Mouse (Mus musculus): Measurements from ENCODE around the gene Chd2.
A peak's percentile ranks its signal among the peaks of the same experiment; 100 is the strongest.

Gene Chd2

DNA sequence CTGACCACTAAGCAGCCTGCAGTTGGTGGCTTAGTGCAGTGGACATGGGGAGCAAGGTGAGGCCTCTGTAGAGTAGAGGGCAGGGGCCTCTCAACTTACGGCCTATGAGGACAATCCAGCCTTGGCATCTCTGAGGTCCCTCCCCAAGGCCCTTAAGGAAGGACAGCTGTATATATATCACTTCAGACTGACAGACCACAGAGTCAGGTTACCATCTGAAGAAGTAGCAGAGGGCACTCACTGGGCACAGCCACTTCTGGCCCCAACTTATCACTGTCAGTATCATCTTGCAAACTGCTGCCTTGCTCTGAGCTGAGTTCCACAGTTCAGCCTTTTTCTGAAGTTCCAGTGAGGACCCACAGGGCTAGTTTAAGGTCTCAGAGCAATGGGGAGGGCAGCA is 139.0 kb downstream of the Chd2 start:
- DNase-seq (ENCODE audit: low read depth), result no peak

DNA sequence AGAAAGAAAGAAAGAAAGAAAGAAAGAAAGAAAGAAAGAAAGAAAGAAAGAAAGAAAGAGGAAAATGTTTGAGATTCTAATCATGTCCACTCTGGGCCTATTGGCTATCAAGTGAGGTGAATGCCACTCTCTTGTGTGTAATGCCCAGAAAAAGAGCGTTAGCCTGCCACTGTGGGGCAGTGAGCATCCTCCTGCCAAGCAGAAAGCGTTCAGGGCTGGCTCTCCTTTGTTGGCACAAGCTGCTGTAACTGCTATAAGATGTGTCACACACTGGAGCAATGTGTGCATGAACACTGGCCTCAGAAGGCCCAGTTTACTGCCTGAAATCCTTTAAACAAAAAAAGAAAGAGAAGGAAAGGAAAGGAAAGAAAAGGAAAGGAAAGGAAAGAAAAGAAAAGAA is 139.5 kb downstream of the Chd2 start:
- no peak for DNase-seq (ENCODE audit: low read depth)

DNA sequence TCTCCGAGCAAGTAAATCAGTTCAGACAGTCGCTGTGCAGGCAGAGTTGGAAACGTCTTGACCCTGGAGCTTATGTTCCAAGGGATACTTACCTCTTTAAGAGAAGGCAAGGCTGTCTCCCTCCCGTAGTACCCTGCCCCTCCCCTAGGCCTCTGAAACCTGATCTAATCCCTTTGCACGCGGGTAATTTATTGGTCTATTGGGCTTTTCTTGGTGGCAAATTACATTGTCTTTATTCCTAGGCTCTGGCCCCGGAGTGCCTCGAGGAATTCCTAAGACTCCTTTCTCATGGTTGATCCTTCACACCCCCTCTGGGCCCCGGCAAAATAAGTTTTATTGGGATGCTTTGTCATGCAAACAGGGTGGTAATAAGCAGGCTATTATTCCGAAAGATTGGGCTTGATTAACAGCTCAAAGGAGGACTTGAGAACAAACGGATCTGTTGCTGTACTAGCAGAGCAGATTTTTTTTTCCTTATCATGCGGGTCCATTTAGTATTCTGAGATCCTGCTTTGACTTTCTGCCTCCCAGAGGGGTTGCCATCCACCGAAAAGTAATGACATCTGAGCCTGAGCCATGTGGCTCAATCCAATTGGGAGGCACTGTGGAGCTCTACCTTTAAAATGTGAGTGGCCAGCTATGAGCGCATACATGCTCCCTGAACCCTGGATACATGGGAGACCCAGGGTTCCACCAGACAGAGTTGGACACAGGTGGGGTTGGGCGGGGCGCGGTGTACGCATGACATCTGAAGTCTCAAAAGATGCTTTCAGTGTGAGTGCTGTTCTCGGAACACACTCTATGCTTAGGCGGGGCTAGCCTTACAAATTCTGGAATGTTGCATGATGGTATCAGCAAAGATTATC is 141.3 kb downstream of the Chd2 start:
- no peak for DNase-seq (ENCODE audit: low read depth)

DNA sequence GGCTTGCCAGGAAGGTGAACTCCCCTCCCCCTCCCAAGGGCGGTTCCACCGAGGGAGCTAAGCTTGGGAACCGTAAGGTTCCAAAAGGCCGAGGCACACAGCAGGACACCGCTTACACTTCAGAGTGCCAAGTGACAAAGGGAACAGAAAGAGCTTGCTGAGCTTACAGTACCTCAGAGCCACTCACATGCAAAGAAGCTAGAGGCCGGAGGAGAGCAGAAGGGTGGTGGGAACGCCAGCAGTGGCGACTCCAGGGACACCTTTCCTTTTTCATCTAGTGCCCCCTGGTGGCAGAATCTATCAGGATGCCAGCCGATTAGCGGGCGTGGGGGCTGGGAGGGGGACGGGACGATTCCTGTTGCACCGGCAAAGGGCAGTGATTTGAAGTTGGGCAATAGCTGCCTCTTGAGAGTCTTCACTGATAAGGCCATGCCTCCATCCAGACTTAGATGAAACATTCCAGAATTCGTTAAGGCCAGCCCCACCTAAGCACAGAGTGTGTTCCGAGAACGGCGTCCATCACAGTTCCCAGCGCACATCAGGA is 142.1 kb downstream of the Chd2 start:
- peak; percentile 43 for DNase-seq (ENCODE audit: low read depth)

DNA sequence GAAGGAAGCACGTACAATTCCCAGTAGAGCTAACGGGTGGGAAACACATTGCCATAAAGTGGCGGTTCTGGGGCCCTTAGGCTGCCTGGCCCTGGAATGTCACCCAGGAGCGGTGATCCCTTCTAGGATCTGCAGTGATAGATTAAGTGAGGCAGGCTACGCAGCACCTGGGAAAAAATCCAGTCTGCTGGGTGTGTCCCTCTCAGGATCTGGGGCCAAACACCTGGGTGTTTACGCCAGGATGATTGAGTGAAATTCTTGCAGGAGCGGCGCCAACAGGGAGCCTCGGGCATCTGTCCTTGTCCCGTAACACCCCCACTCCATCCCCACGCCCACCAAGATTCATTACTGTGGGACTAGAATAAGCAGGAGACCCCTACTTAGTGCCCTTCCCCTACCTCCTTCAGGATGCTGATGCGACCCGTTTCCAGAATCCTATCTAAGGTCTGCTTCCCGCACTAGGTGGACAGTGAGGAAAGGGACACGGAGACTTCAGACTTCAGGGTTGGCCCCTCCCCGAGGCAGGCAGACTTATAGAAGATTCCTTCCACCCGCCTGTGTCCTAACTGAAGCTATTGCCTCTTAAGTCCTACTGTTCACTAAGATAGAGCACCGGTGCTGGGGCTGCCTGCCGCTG is 142.7 kb downstream of the Chd2 start:
- no peak for DNase-seq (ENCODE audit: low read depth)

DNA sequence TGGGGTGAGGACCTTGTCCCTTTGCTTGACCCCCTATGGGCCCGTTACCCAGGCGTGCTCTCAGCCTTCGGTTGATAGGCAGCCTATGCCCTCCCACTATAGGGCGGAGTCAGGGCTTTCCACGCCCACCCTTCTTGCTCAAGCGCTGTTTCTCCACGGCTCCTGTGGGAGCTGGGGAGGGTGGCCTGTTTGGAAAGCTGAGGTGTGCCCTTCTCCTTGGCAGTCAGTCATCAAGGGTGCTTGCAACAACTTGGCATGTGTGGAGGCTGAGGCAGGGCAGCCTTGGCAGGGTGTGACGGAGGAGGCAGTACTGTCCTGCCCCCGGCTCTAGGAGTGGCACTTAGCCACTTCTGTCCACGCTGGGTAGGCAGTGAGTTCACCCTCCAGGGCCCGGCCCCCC is 143.3 kb downstream of the Chd2 start:
- no peak for DNase-seq (ENCODE audit: low read depth)

DNA sequence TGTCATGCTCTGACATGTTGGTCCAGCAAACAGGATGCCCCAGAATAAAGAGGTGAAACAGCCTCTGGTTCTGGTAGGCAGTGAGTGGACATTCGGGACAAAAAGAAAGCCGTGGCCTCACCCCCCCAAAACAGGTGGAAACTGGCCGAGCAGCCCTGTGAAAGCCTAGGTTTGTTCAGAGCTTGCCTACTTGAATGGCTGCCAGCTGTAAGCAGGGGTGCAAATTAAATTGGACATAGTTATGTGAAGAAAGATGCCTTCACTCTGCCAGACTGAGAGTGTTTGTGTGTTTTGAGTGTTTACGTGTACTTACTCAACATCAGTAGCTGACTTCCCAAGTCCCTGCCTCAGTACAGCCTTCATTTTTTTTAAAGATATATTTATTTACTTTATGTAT is 147.6 kb downstream of the Chd2 start:
- no peak for DNase-seq (ENCODE audit: low read depth)

DNA sequence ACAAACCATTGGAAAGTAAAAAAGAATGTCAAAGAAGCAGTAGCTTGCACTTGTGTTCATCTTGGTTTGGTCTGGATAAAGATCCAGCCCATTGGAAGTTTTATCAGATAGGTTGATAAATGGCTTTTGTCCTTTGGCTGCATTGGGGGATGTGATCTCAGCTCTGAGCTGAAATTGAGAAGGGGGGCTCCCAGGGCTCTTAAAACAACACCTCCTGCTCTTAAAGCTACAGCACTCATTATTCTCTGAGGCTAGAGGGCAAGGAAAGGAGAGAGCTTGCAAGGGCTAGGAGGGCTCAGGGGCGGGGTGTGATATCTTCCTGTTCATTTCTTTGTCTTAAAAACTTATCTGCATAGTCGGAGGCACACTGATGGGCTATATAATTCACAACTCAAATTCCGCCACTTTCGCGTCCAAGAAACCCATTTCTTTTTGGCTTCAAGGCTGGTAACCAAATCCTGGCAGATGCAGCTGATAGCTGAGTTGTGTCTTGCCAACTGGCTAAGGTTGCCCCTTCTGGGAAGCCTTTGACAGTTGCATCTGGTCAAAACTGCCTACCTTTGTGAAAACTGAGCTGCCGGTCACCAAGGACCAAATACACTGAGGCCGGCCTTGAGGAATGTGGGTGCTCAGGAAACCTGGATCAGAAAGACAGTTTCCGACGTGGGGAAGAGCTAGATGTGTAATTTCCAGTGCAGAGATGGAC is 148.2 kb downstream of the Chd2 start:
- no peak for DNase-seq (ENCODE audit: low read depth)

DNA sequence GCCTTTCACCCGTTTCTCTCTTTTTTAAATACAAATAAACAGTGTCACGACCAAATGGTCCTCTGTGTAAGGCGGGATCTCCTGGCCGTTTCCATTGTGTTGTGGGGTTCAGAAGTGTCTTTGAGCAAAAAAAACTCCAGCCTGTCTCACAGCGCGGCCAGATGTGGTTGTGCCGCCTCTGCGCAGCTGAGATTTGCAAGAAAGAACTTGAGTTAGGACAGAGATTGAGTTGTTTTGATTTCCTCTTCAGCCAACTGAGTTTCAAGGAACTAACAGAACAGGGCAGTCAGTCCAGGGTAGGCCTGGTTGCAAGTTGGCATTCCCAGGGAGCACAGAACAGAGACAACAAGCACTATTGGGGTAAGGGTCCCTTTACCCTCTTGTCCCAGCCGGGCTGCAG is 149.3 kb downstream of the Chd2 start:
- no peak for DNase-seq (ENCODE audit: low read depth)

DNA sequence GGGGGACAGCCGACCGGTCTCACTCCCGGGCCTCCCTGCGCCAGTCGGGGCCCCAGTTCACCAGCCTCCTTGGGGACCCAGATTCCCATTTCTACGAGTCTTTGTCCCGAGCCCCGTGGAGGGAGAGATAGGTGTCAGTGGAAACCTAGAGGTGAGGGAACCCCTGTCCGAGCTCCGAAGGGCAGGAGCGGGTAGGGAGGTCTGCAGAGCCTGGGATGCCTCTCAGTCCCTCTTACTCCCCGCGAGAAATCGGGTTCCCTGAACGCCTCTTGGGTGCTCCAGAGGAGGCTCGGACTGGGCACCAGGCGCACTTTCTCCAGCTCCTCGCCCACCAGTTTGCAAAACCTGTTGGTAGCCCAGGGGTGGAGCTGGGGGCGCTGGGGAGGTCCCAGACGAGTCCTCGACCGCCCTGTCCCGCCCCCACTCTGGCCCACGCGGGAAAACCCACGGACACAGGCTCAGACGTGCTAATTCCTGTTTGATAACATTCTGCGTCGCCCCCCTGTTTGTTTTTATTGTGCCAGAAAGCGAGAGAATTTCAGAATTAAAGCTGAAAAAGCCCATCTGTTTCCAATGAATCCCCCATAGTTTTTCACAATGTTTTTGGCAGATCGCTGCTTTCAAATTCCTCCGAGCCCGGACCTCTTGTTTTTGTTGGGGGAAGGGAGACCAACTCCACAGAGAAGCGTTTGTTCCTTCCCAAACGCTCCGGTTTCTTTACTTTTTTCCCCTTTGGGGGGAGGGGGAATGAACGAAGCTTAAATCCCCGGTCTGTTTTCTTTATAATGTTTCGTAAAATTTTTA is 149.9 kb downstream of the Chd2 start:
- no peak for DNase-seq (ENCODE audit: low read depth)

DNA sequence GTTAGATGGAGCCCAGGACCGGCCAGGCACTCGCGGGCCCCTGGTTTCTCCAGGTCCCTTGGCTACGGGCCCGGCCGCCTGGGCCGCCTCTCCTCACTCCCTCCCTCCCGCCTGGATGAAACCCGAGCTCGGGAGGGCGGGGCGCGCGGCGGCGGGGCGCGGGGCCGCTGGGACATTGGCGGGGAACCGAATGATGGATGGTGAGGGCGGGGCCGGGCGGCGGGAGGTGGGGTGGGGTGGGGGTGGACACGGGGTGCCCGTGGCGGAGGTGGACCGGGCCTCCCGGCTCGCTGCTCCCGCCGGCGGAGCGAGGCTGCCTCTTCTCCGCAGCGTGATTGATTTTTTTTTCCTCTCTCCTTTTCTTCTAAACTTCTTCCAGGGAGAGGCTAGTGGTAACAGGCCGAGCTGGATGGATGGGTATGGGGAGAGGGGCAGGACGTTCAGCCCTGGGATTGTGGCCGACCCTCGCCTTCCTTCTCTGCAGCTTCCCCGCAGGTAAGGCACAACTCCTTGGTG is 150.6 kb downstream of the Chd2 start:
- no peak for DNase-seq (ENCODE audit: low read depth)

DNA sequence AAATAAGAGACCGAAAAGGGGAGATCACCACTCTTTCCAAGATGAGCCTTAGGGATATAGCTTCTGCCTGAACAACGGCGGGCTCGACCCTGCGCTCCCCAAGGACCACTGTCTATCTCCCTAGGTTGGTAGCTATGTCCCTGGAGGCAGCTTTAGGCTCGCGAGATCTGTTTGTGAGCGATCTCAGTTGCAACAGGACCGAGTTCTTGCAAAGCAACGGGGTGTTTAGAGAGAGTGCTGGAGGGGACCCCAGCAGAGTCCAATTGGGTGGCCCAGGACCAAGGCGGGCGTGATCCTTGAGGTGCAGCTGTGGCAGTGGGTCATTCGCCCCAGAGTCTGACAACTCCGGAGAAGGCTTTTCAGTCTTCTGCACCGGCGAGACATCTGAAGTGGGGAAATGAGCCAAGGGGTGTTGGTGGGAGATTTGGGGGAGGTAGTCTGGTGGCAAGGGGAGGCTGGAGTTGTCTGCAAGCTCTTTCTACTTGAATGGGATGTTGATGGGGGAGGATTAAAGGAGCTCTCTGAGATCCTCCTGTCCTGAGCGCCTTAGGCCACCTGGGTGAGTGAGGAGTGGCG is 151.1 kb downstream of the Chd2 start:
- no peak for DNase-seq (ENCODE audit: low read depth)

DNA sequence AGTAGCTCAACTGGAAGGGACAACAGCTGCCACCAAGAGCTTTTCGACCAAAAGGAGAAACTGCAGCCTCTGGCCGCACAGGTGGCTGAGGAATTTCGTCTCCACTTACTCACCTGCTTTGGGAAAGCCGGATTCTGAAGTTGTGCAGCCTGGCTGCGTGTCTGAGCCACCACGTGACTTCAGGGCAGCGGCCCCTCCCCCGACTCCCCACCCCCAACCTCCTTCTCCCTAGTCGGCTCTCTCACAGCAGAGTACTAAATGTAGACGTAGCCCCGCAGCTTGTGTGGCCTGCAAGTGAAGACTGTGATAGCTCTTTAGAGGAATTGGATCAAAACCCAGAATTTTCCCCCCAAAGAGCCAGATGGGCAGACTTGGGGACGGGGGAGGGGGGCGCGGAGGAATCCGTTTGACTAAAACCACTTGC is 151.7 kb downstream of the Chd2 start:
- no peak for DNase-seq (ENCODE audit: low read depth)

DNA sequence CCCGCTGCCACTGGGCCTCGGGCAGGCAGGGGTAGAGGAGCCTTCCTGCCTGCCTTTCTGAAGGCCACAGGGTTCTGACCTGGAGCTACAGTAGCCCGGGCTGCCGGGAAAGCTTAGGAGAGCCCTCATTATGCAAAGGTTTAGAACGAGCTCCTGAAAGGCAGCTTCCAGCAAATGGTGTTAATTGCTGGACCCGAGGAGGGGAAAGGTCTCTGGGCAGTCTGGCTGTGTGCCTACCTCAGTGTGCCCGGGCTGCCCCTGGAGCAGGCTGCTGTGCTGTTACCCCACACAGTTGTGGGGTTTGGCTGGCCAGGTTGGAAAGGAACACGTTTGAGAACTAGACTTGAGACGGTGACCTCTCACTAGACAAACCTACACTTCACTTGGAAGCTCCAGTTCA is 152.2 kb downstream of the Chd2 start:
- no peak for DNase-seq (ENCODE audit: low read depth)

DNA sequence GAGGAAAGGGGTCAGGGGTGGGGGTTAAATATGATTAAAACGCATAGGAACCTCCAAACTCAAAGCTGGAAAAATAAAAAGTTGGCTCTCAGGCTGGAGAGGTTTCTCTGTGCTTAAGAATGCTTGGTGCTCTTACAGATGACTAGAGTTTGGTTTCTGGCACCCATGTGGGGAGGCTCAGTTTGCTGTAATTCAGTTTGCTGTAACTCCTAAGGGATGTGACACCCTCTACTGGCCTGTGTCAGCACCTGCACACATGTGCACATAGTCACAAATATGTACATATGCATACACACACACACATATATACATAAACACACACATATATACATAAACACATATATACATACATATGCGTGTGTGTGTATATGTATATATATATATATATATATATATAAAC is 152.8 kb downstream of the Chd2 start:
- DNase-seq (ENCODE audit: low read depth), result no peak

DNA sequence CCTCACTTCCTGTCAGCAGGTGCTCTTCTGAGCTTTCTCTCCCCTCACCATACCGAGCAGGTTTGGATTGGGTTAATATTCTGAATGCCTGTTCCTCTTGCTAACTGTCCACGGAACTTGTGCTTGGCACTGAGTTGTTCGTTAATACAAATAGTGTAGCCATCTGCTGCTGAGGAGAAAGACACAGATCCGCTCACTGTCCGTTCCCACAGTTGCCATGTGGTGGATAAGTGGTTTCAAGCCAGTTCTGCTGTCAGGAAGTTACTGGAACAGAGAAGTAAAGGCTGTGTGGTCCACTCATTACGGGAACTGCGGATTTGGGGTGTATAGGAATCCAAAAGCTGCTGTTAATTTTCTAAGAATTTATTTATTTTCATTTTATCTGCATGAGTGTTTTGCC is 158.8 kb downstream of the Chd2 start:
- DNase-seq (ENCODE audit: low read depth), result no peak

DNA sequence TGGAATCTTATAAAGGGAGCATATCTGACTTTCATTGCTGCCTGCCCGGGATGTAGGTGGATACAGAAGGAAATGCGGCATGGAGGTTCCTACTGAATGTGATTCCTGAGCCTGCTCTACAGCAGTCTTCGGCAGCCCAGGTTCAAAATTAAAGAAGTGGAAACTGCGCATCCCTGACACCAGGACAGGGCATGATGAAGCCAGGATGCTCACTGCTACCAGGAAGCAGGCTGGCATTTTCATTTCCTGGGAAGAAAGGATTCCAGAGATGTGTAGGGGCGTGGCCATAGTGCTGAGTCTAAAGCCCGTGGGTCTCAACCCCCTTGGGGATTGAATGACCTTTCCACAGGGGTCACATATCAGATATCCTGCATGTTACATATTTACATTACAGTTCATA is 163.6 kb downstream of the Chd2 start:
- no peak for DNase-seq (ENCODE audit: low read depth)

DNA sequence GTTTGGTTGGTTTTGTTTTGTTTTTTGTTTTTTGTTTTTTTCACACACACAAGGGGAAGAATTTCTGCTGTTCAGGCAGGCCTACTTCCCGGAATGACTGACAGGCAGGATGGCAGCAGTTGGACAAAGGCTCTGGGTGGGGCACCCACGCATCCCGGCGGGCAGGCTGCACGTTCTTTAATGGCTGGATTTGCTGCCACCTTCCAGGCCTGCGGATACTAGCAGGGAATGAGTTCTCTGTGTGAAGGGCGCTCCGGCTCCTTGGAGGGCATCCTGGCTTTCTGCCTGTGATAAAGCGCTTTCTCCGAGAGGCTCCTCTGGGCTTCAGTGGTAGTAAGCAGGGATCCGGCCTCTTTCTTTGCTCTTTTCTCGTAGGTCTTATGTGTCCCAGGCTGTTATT is 164.3 kb downstream of the Chd2 start:
- DNase-seq (ENCODE audit: low read depth), result no peak

Data from c-Kit-positive CD71-negative TER-119-negative erythroid progenitor cells, embryonic 14.5 days (primary cell).